Mouse (Mus musculus): ENCODE results near the gene Tgfbrap1. TPM values are rescaled to one million over a fixed set of nuclear protein-coding genes. Genes with fewer than 3 reads are reported as not detected.
"Not testable (repeated sequence)": the region's sequence is repeated elsewhere in the genome, so short reads cannot be mapped to it uniquely, and the experiment has no call there.

Tgfbrap1 gene
- total RNA-seq, 2 experiments from 2014 or later = 12.9 to 13.2 TPM

GRCm38 (mm10) chr1:43046990-43047389, 51.4 kb downstream of the Tgfbrap1 start:
- intact Hi-C loops (cut with DNase I) = no loop called here
- DNase-seq (ENCODE audit: low spot score) = no peak

- intact Hi-C loops (cut with DNase I) = no loop called here
- no peak for DNase-seq (ENCODE audit: low spot score)
These were observed 53.0 kb downstream of the Tgfbrap1 start for GRCm38 (mm10) chr1:43045204-43045982.

GRCm38 (mm10) chr1:43042271-43042670, 56.2 kb downstream of the Tgfbrap1 start:
- no peak for DNase-seq (ENCODE audit: low spot score)
- intact Hi-C loops (cut with DNase I) = no loop called here

- DNase-seq (ENCODE audit: low spot score) = no peak
- intact Hi-C loops (cut with DNase I) = no loop called here
These were observed 62.4 kb downstream of the Tgfbrap1 start for GRCm38 (mm10) chr1:43036014-43036413.

GRCm38 (mm10) chr1:43015153-43015685, 83.2 kb downstream of the Tgfbrap1 start:
- DNase-seq (ENCODE audit: low spot score); intact Hi-C loops (cut with DNase I): not testable (repeated sequence)

GRCm38 (mm10) chr1:43010461-43010860, 88.0 kb downstream of the Tgfbrap1 start:
- intact Hi-C loops (cut with DNase I) = no loop called here

GRCm38 (mm10) chr1:43006524-43006923, 91.9 kb downstream of the Tgfbrap1 start:
- intact Hi-C loops (cut with DNase I) = no loop called here
- no peak for DNase-seq (ENCODE audit: low spot score)

More at GRCm38 (mm10) chr1:43010461-43010860, 88.0 kb downstream of the Tgfbrap1 start:
- DNase-seq (ENCODE audit: low spot score) = no peak

- intact Hi-C loops (cut with DNase I) = no loop called here
- no peak for DNase-seq (ENCODE audit: low spot score)
These were observed 92.4 kb downstream of the Tgfbrap1 start for GRCm38 (mm10) chr1:43006051-43006514.

Small RNA genes lying within 50 kb of the gene (microRNA-seq; reads per million reads assigned to microRNA genes)
- gene Gm24001 = not detected

Other genes starting within 250 kb of the Tgfbrap1 start
- gene Mrps9, start 247.4 kb downstream of the Tgfbrap1 start, total RNA-seq (2021) = 100 to 1,000 TPM; 104 to 111 TPM
- under 1 TPM; 0.23 to 0.34 TPM for gene Gpr45, start 145.8 kb downstream of the Tgfbrap1 start, total RNA-seq (2021)
- gene AI597479, start 73 bp upstream of the Tgfbrap1 start, total RNA-seq (2021) = 10 to 100 TPM; 18.6 to 19.5 TPM
- gene Fhl2, start 98.3 kb upstream of the Tgfbrap1 start, total RNA-seq (2021) = 1,000 to 10,000 TPM; 2,139 to 2,275 TPM

Data from heart, postnatal 25 days (tissue).